Mouse (Mus musculus): Measurements from ENCODE around the gene Olfr65.

Gene Olfr65

GRCm38 (mm10) chr7:103903187-103903586 lies at the start of gene Olfr65:
Gene Olfr65, plus strand, starts transcription at chr7:103903487.
- no peak for DNase-seq (ENCODE audit: low spot score)

- DNase-seq (ENCODE audit: low spot score) = no peak
Observed at GRCm38 (mm10) chr7:103854669-103855068, 48.6 kb upstream of the Olfr65 start.

GRCm38 (mm10) chr7:103859076-103859475 lies 44.2 kb upstream of the Olfr65 start:
- DNase-seq (ENCODE audit: low spot score) = no peak

GRCm38 (mm10) chr7:103860855-103861254 lies 42.4 kb upstream of the Olfr65 start:
- DNase-seq (ENCODE audit: low spot score) = no peak

GRCm38 (mm10) chr7:103861531-103861930 lies 41.8 kb upstream of the Olfr65 start:
- no peak for DNase-seq (ENCODE audit: low spot score)

- DNase-seq (ENCODE audit: low spot score) = no peak
Observed at GRCm38 (mm10) chr7:103865716-103866115, 37.6 kb upstream of the Olfr65 start.

- DNase-seq (ENCODE audit: low spot score) = no peak
Observed at GRCm38 (mm10) chr7:103870667-103871066, 32.6 kb upstream of the Olfr65 start.

- no peak for DNase-seq (ENCODE audit: low spot score)
Observed at GRCm38 (mm10) chr7:103873064-103873463, 30.2 kb upstream of the Olfr65 start.

- no peak for DNase-seq (ENCODE audit: low spot score)
Observed at GRCm38 (mm10) chr7:103874451-103874850, 28.8 kb upstream of the Olfr65 start.

- no peak for DNase-seq (ENCODE audit: low spot score)
Observed at GRCm38 (mm10) chr7:103877093-103877492, 26.2 kb upstream of the Olfr65 start.

- DNase-seq (ENCODE audit: low spot score) = no peak
Observed at GRCm38 (mm10) chr7:103886152-103886551, 17.1 kb upstream of the Olfr65 start, which contains the start of gene Olfr66. Gene Olfr66, minus strand, starts transcription at chr7:103886252.

GRCm38 (mm10) chr7:103894385-103894784 lies 8.9 kb upstream of the Olfr65 start, which contains the start of gene Olfr64:
Gene Olfr64, minus strand, starts transcription at chr7:103894485.
- DNase-seq (ENCODE audit: low spot score) = no peak

- DNase-seq (ENCODE audit: low spot score) = no peak
Observed at GRCm38 (mm10) chr7:103910047-103910446, 6.8 kb downstream of the Olfr65 start.

GRCm38 (mm10) chr7:103912969-103913511 lies 9.8 kb downstream of the Olfr65 start:
- DNase-seq (ENCODE audit: low spot score) = no peak

GRCm38 (mm10) chr7:103915338-103915737 lies 12.1 kb downstream of the Olfr65 start:
- no peak for DNase-seq (ENCODE audit: low spot score)

- DNase-seq (ENCODE audit: low spot score) = no peak
Observed at GRCm38 (mm10) chr7:103928525-103928924, 25.2 kb downstream of the Olfr65 start, which contains the start of gene Olfr631. Gene Olfr631, plus strand, starts transcription at chr7:103928825.

- no peak for DNase-seq (ENCODE audit: low spot score)
Observed at GRCm38 (mm10) chr7:103934264-103934663, 31.0 kb downstream of the Olfr65 start, which contains the start of gene Olfr632. Gene Olfr632, plus strand, starts transcription at chr7:103934347.

GRCm38 (mm10) chr7:103942730-103943129 lies 39.4 kb downstream of the Olfr65 start:
- DNase-seq (ENCODE audit: low spot score) = no peak

- DNase-seq (ENCODE audit: low spot score) = no peak
Observed at GRCm38 (mm10) chr7:103944137-103944536, 40.9 kb downstream of the Olfr65 start, which contains the start of gene Olfr633. Gene Olfr633, plus strand, starts transcription at chr7:103944437.

All from layer of hippocampus, adult 9-10 months (tissue).